Mouse (Mus musculus): ENCODE data around the gene Tmed4.

Tmed4 gene

GRCm38 (mm10) chr11:6274387-6275093, at the start of gene Tmed4:
TSS of gene Tmed4 (minus strand) at chr11:6274870.
- DNase-seq (ENCODE audit: low read depth, low spot score): peak; percentile 96

- DNase-seq (ENCODE audit: low read depth, low spot score): no peak
Measured at GRCm38 (mm10) chr11:6323348-6323747, 48.7 kb upstream of the Tmed4 start.

- DNase-seq (ENCODE audit: low read depth, low spot score): no peak
Measured at GRCm38 (mm10) chr11:6322086-6322485, 47.4 kb upstream of the Tmed4 start.

DNA sequence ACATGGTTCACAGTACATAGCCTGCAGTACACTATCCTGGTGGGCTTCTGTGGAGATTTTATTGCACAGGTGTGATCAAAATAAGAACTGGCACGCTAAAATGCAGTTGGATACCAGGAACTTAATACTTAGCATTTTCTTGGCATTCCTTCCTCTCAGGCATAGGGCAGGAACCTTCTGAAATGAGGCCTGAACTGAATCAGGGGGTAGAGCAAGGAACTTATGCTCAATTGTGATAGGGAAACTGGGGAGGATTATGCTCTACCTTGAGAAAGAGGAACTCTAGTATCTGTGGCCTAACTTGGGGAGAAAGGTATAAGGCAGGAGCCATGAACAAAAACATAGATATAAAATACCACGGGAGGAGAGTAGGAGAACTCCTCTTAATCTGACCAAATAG, 44.7 kb upstream of the Tmed4 start:
- no peak for DNase-seq (ENCODE audit: low read depth, low spot score)

DNA sequence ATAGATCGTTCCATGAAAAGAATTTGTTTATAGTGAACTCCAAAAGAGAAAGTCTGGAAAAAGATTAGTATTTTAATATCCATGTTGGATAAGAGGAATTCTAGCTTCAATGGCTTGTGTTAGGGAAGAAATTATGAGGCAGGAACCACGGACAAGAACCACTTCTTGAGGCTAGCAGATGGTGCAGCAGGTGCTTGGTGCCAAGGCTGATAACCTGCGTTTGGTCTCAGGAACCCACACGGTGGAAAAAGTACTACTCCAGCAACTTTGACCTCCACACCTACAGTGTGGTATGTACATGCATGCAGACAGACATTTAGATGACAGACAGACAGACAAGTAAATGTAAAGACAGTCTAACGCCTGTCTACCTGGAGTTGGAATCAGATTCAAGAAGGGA, 43.9 kb upstream of the Tmed4 start:
- no peak for DNase-seq (ENCODE audit: low read depth, low spot score)

- DNase-seq (ENCODE audit: low read depth, low spot score): no peak
Measured at GRCm38 (mm10) chr11:6316821-6317220, 42.2 kb upstream of the Tmed4 start.

DNA sequence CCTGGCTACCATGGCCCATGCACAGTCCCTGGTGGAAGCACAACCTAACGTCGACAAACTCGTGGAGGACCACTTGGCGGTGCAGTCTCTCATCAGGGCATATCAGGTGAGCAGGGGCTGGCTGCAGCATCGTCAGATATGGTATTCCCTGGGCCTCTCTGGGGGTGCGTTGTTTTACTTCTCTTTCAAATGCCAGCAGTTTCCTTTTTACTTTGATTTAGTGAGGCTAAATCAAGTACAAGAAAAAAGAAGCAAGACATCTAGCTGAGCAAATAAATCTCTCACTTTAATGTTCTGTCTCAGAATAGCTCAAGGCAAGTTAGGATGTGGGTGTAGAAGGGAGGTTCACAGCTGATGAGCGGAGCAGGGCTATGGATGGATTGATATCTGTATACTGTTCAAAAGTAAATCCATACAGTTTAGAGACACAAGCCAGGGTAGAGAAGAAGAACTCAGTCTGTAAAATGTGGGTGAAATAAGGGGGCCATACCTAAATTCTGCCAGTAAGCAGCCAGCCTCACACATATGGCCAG, 39.3 kb upstream of the Tmed4 start:
- DNase-seq (ENCODE audit: low read depth, low spot score): no peak

DNA sequence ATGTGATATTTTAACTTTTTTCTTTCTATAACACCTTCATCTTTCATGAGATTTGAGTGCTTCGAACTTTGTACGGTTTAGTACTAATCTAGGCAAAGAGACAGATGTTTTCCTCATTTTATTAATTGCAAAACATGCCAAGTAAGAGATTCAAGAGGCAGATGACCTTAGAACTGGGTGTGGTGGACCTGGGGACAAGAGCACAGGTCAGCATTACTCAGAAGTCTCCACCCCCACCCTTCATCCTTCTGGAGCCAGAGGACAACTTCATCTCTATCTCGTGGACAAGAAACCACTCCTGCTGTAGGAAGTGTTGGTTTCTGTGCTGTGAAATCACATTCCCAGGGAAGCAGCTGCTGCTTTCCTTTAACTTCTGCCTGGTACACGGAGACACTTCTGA, 33.5 kb upstream of the Tmed4 start:
- no peak for DNase-seq (ENCODE audit: low read depth, low spot score)

DNA sequence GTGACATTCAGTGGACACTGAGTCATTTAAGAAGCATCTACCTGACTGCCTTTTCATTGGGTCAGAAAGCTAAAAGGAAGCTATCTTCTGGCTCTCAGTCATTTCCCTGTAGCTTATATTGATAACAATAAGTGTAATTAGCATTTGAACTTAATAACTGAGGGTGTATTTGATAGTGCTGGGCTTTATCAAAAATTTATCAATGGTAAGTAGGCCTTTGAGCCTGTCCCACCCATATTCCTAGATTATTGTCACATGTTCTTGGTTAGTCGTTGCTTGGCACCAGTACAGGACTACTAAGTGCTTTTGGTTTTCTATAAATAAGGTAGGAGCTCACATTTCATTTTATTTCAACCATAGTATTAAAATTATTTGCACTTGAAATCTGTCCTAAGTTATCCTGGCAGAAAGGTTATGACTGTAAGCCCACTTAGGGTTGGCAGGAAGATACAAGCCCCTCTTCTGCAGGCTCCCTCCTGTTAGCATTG, 31.3 kb upstream of the Tmed4 start:
- DNase-seq (ENCODE audit: low read depth, low spot score): no peak

DNA sequence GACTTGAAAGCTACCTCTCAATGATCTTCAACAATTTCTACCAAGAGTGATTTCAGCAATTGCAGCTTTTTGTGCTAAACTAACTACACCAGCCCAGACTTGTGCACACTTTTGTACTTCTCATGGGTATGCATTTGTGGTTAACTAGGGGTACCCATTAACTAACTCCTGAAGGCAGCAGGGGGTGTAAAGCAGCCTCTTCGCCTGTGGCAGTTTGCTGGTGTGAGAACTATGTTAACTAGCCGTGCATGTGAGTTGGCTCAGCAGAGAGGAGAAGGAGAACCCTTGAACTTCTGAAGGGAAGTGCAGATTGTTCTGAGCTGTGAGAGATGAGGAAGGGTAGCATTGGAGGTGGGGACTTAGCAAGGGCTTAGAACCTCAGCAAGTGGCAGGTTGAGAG, 28.1 kb upstream of the Tmed4 start:
- no peak for DNase-seq (ENCODE audit: low read depth, low spot score)

DNA sequence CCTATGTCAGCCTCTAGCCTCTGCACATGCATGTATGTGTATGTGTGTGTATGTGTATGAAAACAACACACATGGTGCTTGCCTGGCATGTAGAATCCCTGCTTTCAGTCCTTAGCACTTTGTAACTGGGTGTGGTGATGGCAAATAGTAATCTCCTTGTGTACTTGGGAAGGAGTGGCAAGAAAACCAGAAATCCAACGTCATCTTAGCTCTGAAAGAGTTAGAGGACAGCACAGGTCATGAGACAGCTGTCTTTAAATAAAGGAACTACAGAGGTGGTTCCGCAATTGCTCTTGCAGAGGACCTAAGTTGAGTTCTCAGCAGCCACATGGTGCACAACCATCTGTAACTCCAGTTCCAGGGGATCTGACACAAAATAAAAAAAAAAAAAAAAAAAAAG, 24.8 kb upstream of the Tmed4 start:
- no peak for DNase-seq (ENCODE audit: low read depth, low spot score)

DNA sequence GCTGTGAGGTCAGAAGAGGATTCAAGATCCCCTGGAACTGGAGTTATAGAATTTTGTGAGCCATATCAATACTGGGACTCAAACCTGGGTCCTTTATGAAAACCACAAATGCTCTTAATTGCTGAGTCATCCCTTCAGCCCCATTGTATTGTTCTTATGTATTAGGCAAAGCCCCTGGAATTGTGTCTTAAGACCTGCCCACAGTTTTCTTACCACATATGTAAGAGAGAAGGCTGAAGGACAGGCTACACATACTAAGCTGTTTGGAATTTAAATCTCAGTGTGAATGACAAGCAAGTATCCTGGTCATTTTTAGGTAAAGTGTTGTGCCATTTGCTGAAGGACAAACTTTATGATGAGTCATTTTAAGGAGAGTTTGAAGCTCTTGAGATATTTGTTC, 21.4 kb upstream of the Tmed4 start:
- DNase-seq (ENCODE audit: low read depth, low spot score): no peak

DNA sequence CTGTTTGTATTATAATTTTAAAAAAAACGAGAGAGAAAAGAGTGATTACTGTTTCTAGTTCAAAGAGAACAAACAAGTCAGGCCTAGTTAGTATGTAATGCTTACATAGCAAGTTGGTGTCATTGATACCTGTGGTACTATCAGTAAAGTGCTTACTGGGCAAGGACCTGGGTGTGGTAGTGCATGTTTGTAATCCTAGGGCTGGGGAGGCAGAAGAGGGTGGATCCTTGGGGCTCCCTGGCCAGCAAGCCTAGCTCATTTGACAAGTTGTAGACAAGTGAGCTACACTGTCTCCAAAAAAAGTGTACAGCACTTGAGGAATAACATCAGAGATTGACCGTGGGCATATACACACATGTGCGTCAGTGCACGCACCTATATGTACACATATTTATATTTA, 20.0 kb upstream of the Tmed4 start:
- no peak for DNase-seq (ENCODE audit: low read depth, low spot score)

GRCm38 (mm10) chr11:6293601-6294000, 18.9 kb upstream of the Tmed4 start:
- DNase-seq (ENCODE audit: low read depth, low spot score): no peak

GRCm38 (mm10) chr11:6292988-6293349, 18.3 kb upstream of the Tmed4 start:
- DNase-seq (ENCODE audit: low read depth, low spot score): no peak

GRCm38 (mm10) chr11:6292116-6292987, 17.7 kb upstream of the Tmed4 start:
- peak; percentile 92 for DNase-seq (ENCODE audit: low read depth, low spot score)

DNA sequence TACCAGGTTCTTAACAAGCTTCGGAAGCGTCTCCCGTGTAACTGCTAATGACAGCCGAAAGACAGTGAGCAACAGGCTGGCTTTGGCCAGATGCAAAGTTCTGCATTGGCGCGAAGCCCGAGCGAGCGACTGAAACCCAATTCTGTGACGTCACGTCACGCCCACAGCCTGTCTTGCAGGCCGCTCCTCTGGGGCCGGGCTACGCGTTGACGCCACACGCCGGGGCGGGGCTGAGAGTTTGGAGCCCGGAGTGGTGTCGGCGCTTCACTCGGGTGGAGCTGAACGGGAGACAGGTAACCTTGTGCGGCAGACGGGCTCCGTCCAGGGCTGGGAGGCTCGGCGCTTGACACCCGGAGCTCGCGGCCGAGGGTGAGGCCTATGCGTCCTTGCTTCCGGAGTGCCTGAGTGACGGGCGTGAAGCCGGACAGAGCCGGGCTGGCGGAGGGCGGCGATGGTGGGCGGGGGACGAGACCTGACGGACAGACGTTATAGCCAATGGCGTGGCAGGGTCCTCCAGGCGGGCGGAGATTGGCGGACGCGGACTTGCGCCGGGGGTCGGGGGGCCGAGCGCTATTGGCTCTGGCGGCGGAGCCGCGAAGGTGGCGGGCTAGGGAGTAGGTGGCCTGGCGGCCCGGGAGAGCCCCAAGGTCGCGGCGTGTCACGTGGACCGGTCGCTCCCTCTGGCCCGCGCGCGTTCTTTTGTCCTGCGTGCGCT, 16.9 kb upstream of the Tmed4 start, which contains the start of gene Ogdh:
TSS of gene Ogdh (plus strand) at position 233 of the 715 bp plus-strand sequence.
- peak; percentile 99 for DNase-seq (ENCODE audit: low read depth, low spot score)

DNA sequence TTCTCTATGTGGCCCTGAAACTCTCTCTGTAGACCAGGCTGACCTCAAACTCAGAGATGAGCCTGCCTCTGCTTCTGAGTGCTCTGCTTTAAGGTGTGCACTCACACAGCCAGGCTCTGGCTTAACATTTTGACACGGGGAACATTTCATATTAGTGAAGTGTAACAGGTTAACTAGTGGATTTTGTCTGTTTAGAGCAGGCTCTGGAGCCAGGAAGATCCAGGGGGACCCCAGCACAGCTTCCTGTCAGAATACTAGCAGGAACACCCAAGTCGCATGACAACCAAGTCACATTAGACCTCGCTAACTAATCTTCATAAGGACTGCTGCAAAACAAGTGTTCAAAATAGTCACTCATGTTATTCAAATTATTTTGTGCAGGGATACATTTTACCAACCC, 16.2 kb upstream of the Tmed4 start:
- DNase-seq (ENCODE audit: low read depth, low spot score): peak; percentile 16

DNA sequence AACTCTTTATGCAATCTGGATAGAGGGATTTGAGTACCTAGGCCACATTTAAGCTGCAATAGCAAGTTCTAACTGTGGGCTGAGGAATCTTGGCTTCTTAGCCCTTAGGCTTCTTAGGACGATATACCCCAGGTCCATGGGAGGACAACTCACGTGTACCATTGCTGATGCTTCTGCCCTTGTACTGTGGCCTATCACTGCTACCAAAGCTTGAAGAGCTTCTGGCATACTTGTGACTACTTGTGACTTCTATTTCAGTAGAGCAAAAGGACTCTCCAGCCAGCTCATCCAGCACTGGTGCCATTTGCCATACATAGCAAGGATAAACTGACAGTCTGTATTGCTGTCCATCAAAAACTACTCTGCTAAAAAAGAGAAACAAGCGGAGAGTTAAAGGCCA, 15.5 kb upstream of the Tmed4 start:
- DNase-seq (ENCODE audit: low read depth, low spot score): no peak

GRCm38 (mm10) chr11:6282940-6283339, 8.3 kb upstream of the Tmed4 start:
- DNase-seq (ENCODE audit: low read depth, low spot score): no peak

DNA sequence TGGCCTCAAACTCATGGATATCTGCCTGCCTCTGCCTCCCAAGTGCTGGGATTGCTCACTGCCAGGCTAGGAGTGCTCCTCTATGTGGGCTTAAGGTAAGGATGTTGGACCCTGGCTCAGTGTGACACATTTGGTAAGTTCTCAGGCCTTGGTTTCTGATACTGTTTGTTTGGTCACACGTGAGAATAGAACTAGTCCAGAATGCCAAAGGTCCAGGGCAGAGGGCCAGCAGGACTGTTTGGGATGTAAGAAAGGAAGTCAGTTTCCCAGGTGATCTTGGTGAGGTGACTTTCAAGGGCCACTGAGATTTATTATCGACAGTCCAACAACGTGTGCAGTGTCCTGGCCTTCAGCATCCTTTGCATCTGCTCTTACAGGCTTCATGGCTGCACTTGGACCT, 1.8 kb upstream of the Tmed4 start:
- DNase-seq (ENCODE audit: low read depth, low spot score): no peak

GRCm38 (mm10) chr11:6275094-6275484, 419 bp upstream of the Tmed4 start:
- DNase-seq (ENCODE audit: low read depth, low spot score): no peak
